Comparison of ENCODE assay signal across 24 mouse cellular contexts in genomic region chr11:68597912-68598311, GRCm38 (mm10). TPM values are rescaled to one million over a fixed set of nuclear protein-coding genes. Genes with fewer than 3 reads are reported as not detected.
A peak's percentile ranks its signal among the peaks of the same experiment; 100 is the strongest.
DNase-seq lines count a peak whose midpoint lies in the region; ATAC-seq lines count a peak whose summit lies in the region.
"Had no signal": no experiment of that assay in that cellular context is flagged by ENCODE, and none has a peak within 500 bp of the region (broad histone marks: within the 10 kb centered on the region; RNA-seq: fewer than 3 reads in every experiment).

No protein-coding gene starts in this region.

- no peaks in the 10 kb centered on the region for H3K27me3 ChIP-seq in midbrain, embryonic 11.5 days (ENCODE audit: control insufficient read depth, insufficient read depth, low read length)
- no peaks in the 10 kb centered on the region for H3K27me3 ChIP-seq in midbrain, embryonic 13.5 days
- H3K27me3 ChIP-seq: embryonic facial prominence, embryonic 12.5 days; forebrain, embryonic 13.5 days; forebrain, embryonic 15.5 days had no signal

- no peak overlapping the region for H3K9ac ChIP-seq in midbrain, embryonic 11.5 days (ENCODE audit: low read length)
- no peak overlapping the region for H3K9ac ChIP-seq in midbrain, embryonic 13.5 days (replicated peaks)
- H3K9ac ChIP-seq: embryonic facial prominence, embryonic 12.5 days; forebrain, embryonic 13.5 days; forebrain, embryonic 15.5 days; forebrain, postnatal 0 days had no signal

- no peak overlapping the region for H3K4me3 ChIP-seq in midbrain, embryonic 11.5 days (ENCODE audit: low read depth, low read length)
- no peak overlapping the region for H3K4me3 ChIP-seq in midbrain, embryonic 13.5 days (replicated peaks)
- H3K4me3 ChIP-seq: embryonic facial prominence, embryonic 10.5 days; embryonic facial prominence, embryonic 12.5 days; forebrain, embryonic 13.5 days; forebrain, embryonic 15.5 days had no signal

- WGBS in midbrain, embryonic 11.5 days, result 84% methylated on average over 2 of the region's 2 CpGs
- 84% methylated on average over 2 of the region's 2 CpGs for WGBS in midbrain, embryonic 13.5 days

- H3K27ac ChIP-seq in midbrain, embryonic 11.5 days (ENCODE audit: low read depth, low read length), result no peak overlapping the region
- no peak overlapping the region for H3K27ac ChIP-seq in midbrain, embryonic 13.5 days
- H3K27ac ChIP-seq: embryonic facial prominence, embryonic 10.5 days; embryonic facial prominence, embryonic 12.5 days; forebrain, embryonic 13.5 days; forebrain, embryonic 15.5 days had no signal

- H3K4me1 ChIP-seq in midbrain, embryonic 11.5 days (ENCODE audit: control insufficient read depth, insufficient read depth, low read length), result peaks cover 11% of the 10 kb centered on the region
- H3K4me1 ChIP-seq in midbrain, embryonic 13.5 days (replicated peaks), result peaks cover 17% of the 10 kb centered on the region

- H3K4me2 ChIP-seq in midbrain, embryonic 11.5 days, result no peak overlapping the region
- no peak overlapping the region for H3K4me2 ChIP-seq in midbrain, embryonic 13.5 days (replicated peaks)
- H3K4me2 ChIP-seq: embryonic facial prominence, embryonic 12.5 days; forebrain, embryonic 13.5 days; forebrain, embryonic 15.5 days had no signal

- no peak for ATAC-seq in midbrain, embryonic 11.5 days (ENCODE audit: low FRiP score)
- ATAC-seq in midbrain, embryonic 13.5 days, result no peak
- peak; percentile 72 for ATAC-seq in megakaryocyte-erythroid progenitor cell, adult 5-6 weeks (replicated peaks; ENCODE audit: low FRiP score, low TSS enrichment, poor library complexity, severe bottlenecking)
- no peak for ATAC-seq in monocyte, adult 5-6 weeks (replicated peaks; ENCODE audit: insufficient number of reproducible peaks, low FRiP score, low TSS enrichment, poor library complexity, severe bottlenecking)
- ATAC-seq: forebrain, embryonic 13.5 days; forebrain, embryonic 15.5 days; forebrain, postnatal 0 days had no signal

- peak; percentile 33 for DNase-seq in midbrain, embryonic 11.5 days (ENCODE audit: low spot score, missing footprints)
- peak; percentile 30 for DNase-seq in MEL-GATA-1-ER (ENCODE audit: extremely low read depth, low read depth)
- DNase-seq in c-Kit-positive CD71-positive TER-119-positive erythroid progenitor cells, embryonic 14.5 days (ENCODE audit: low spot score), result peak; percentile 23
- no peak for DNase-seq in yolk sac, embryonic 10.5 days (ENCODE audit: low spot score)
- DNase-seq in gastrocnemius, adult 18-20 months (ENCODE audit: low spot score), result no peak
- DNase-seq: adrenal gland, adult 2 months; adrenal gland, postnatal 10 days; adrenal gland, postnatal 25 days; cerebellum, adult 11-12 months; cerebellum, adult 2 months; cerebellum, adult 9-10 months; cerebellum, postnatal 10 days; cerebellum, postnatal 25 days; forebrain, postnatal 0 days had no signal

- H3K36me3 ChIP-seq in midbrain, embryonic 11.5 days (ENCODE audit: control insufficient read depth, insufficient read depth, low read length), result no peaks in the 10 kb centered on the region
- H3K36me3 ChIP-seq in midbrain, embryonic 13.5 days, result no peaks in the 10 kb centered on the region
- H3K36me3 ChIP-seq: embryonic facial prominence, embryonic 10.5 days; embryonic facial prominence, embryonic 12.5 days; forebrain, embryonic 15.5 days had no signal

- no peaks in the 10 kb centered on the region for H3K9me3 ChIP-seq in midbrain, embryonic 11.5 days (ENCODE audit: control insufficient read depth, low read length)
- no peaks in the 10 kb centered on the region for H3K9me3 ChIP-seq in midbrain, embryonic 13.5 days
- H3K9me3 ChIP-seq: embryonic facial prominence, embryonic 10.5 days; embryonic facial prominence, embryonic 12.5 days; forebrain, embryonic 13.5 days; forebrain, embryonic 15.5 days had no signal

RNA-seq across cellular contexts. Expression of gene Ccdc42, which starts 11.1 kb away (rescaled TPM):
- polyA plus RNA-seq in midbrain, embryonic 11.5 days (2014; fragmentation: Nextera tagmentation; extraction: Ambion mirVana), result 0.92 and 1.5 TPM in 2 replicates
- 0.15 and 0.36 TPM in 2 replicates for polyA plus RNA-seq in midbrain, embryonic 13.5 days (2015; fragmentation: Nextera tagmentation; extraction: Ambion mirVana)
- total RNA-seq in megakaryocyte-erythroid progenitor cell, adult 5-6 weeks (2014; fragmentation: Nextera tagmentation), result not detected in 2 replicates
- not detected in 2 replicates for total RNA-seq in megakaryocyte-erythroid progenitor cell, adult 5-6 weeks (2017)
- not detected for total RNA-seq in gastrocnemius, adult 18-20 months (2021)
- total RNA-seq in monocyte, adult 5-6 weeks (2017), result 0.96 TPM in 1 of 3 replicates, not detected in the others
- total RNA-seq: adrenal gland, adult 2 months; adrenal gland, postnatal 25 days; ES-E14 had no signal
- polyA plus RNA-seq: adrenal gland, adult 2 months; C2C12; forebrain, embryonic 13.5 days had no signal

RNA-seq across cellular contexts. Expression of gene Mfsd6l, which starts 41.9 kb away (rescaled TPM):
- polyA plus RNA-seq in midbrain, embryonic 11.5 days (2014; fragmentation: Nextera tagmentation; extraction: Ambion mirVana), result not detected in 2 replicates
- polyA plus RNA-seq in midbrain, embryonic 13.5 days (2015; fragmentation: Nextera tagmentation; extraction: Ambion mirVana), result not detected in 2 replicates
- total RNA-seq in megakaryocyte-erythroid progenitor cell, adult 5-6 weeks (2014; fragmentation: Nextera tagmentation), result not detected in 2 replicates
- total RNA-seq in megakaryocyte-erythroid progenitor cell, adult 5-6 weeks (2017), result not detected in 2 replicates
- total RNA-seq in gastrocnemius, adult 18-20 months (2021), result not detected
- 0.11 to 1.2 TPM (median 0.48 TPM) in 3 replicates for total RNA-seq in monocyte, adult 5-6 weeks (2017)
- polyA plus RNA-seq: C2C12; forebrain, embryonic 11.5 days; forebrain, embryonic 13.5 days; forebrain, embryonic 15.5 days had no signal

Comparison
In these comparisons a context has a peak if more than half of its experiments do, and no peak if none do; other contexts are left out.
1. DNase-seq: peak in midbrain, embryonic 11.5 days (single experiment), MEL-GATA-1-ER (single experiment) and c-Kit-positive CD71-positive TER-119-positive erythroid progenitor cells, embryonic 14.5 days (single experiment); none in yolk sac, embryonic 10.5 days (single experiment) and gastrocnemius, adult 18-20 months (single experiment).